Mouse (Mus musculus): Measurements from ENCODE around the gene Trpv4.

Trpv4 gene

GRCm38 (mm10) chr5:114658255-114658654 is at the start of gene Trpv4:
TSS of gene Trpv4 (minus strand) at chr5:114658421.
- no peak for DNase-seq (ENCODE audit: low read depth)

GRCm38 (mm10) chr5:114707265-114708068 is 49.2 kb upstream of the Trpv4 start, which contains the start of gene Tchp:
TSS of gene Tchp (plus strand) at chr5:114707760.
- peak; percentile 95 for DNase-seq (ENCODE audit: low read depth)

GRCm38 (mm10) chr5:114702403-114703392 is 44.5 kb upstream of the Trpv4 start:
- peak; percentile 70 for DNase-seq (ENCODE audit: low read depth)

- DNase-seq (ENCODE audit: low read depth) = no peak
Measured at GRCm38 (mm10) chr5:114699015-114699414, 40.8 kb upstream of the Trpv4 start.

GRCm38 (mm10) chr5:114698044-114698746 is 40.0 kb upstream of the Trpv4 start:
- no peak for DNase-seq (ENCODE audit: low read depth)

GRCm38 (mm10) chr5:114696939-114697338 is 38.7 kb upstream of the Trpv4 start:
- DNase-seq (ENCODE audit: low read depth) = no peak

GRCm38 (mm10) chr5:114695775-114696174 is 37.6 kb upstream of the Trpv4 start:
- DNase-seq (ENCODE audit: low read depth) = peak; percentile 72

GRCm38 (mm10) chr5:114690633-114691567 is 32.7 kb upstream of the Trpv4 start, which contains the start of gene Gltp:
TSS of gene Gltp (minus strand) at chr5:114690984.
- DNase-seq (ENCODE audit: low read depth) = peak; percentile 86

GRCm38 (mm10) chr5:114689700-114690366 is 31.6 kb upstream of the Trpv4 start:
- peak; percentile 39 for DNase-seq (ENCODE audit: low read depth)

- no peak for DNase-seq (ENCODE audit: low read depth)
Measured at GRCm38 (mm10) chr5:114688703-114689102, 30.5 kb upstream of the Trpv4 start.

GRCm38 (mm10) chr5:114687901-114688300 is 29.7 kb upstream of the Trpv4 start:
- DNase-seq (ENCODE audit: low read depth) = peak; percentile 39

- DNase-seq (ENCODE audit: low read depth) = no peak
Measured at GRCm38 (mm10) chr5:114686726-114687210, 28.5 kb upstream of the Trpv4 start.

GRCm38 (mm10) chr5:114685986-114686385 is 27.8 kb upstream of the Trpv4 start:
- no peak for DNase-seq (ENCODE audit: low read depth)

- DNase-seq (ENCODE audit: low read depth) = no peak
Measured at GRCm38 (mm10) chr5:114681717-114682116, 23.5 kb upstream of the Trpv4 start.

- DNase-seq (ENCODE audit: low read depth) = no peak
Measured at GRCm38 (mm10) chr5:114680676-114681285, 22.6 kb upstream of the Trpv4 start.

- no peak for DNase-seq (ENCODE audit: low read depth)
Measured at GRCm38 (mm10) chr5:114679841-114680591, 21.8 kb upstream of the Trpv4 start.

GRCm38 (mm10) chr5:114674594-114674993 is 16.4 kb upstream of the Trpv4 start:
- DNase-seq (ENCODE audit: low read depth) = no peak

- no peak for DNase-seq (ENCODE audit: low read depth)
Measured at GRCm38 (mm10) chr5:114673114-114673513, 14.9 kb upstream of the Trpv4 start.

- no peak for DNase-seq (ENCODE audit: low read depth)
Measured at GRCm38 (mm10) chr5:114669014-114669413, 10.8 kb upstream of the Trpv4 start.
